Mouse (Mus musculus): Measurements from ENCODE around the gene Gm21294.
A peak's percentile ranks its signal among the peaks of the same experiment; 100 is the strongest.
"Not testable (repeated sequence)": the region's sequence is repeated elsewhere in the genome, so short reads cannot be mapped to it uniquely, and the experiment has no call there.

Gm21294 gene

GRCm38 (mm10) chrY:89052506-89052905 lies at the start of gene Gm21294:
Gene Gm21294, plus strand, starts transcription at chrY:89052806.
- not testable (repeated sequence) for DNase-seq (ENCODE audit: low spot score in 2 of 2)

GRCm38 (mm10) chrY:89126246-89126645 lies 73.6 kb downstream of the Gm21294 start:
- peak; percentile 15 to 38 for DNase-seq (ENCODE audit: low spot score in 2 of 2)

Data from frontal cortex, postnatal 14 days (tissue).